Mouse (Mus musculus): ENCODE data around the gene Cercam.
"Not testable (repeated sequence)": the region's sequence is repeated elsewhere in the genome, so short reads cannot be mapped to it uniquely, and the experiment has no call there.

Gene Cercam

GRCm38 (mm10) chr2:29898081-29898480 is 29.1 kb downstream of the Cercam start:
- no peak for DNase-seq

- DNase-seq: no peak
Measured at GRCm38 (mm10) chr2:29902194-29902593, 33.2 kb downstream of the Cercam start.

DNA sequence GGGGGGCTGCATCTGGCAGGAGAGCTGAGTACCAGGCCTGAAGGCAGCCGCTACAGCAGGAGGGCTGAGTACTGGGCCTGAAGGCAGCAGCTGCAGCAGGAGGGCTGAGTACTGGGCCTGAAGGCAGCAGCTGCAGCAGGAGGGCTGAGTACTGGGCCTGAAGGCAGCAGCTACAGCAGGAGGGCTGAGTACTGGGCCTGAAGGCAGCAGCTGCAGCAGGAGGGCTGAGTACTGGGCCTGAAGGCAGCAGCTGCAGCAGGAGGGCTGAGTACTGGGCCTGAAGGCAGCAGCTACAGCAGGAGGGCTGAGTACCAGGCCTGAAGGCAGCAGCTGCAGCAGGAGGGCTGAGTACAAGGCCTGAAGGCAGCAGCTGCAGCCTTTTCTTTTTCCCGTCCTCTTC is 39.2 kb downstream of the Cercam start:
- not testable (repeated sequence) for DNase-seq

DNA sequence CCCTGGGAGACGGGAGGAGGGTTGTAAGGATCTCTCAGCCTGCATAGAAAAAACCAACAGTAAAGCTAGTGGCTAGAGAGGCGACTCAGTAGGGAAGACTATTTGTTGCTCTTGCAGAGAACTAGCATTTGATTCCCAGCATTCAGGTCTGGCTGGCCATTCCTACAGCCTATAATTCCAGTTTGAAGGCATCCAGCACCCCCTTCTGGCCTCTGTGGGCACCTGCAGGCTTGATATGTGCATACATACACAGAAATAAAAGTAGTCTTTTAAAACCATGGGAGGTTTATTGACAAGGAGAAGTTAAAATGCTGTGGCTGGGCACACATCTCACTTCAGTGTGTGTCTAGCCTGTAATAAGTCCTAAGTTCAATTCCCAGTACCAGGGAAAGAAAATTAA is 41.1 kb downstream of the Cercam start:
- peak; percentile 38 for DNase-seq

- DNase-seq: no peak
Measured at GRCm38 (mm10) chr2:29917621-29918020, 48.7 kb downstream of the Cercam start.

- DNase-seq: peak; percentile 27
Measured at GRCm38 (mm10) chr2:29922011-29922410, 53.0 kb downstream of the Cercam start.

DNA sequence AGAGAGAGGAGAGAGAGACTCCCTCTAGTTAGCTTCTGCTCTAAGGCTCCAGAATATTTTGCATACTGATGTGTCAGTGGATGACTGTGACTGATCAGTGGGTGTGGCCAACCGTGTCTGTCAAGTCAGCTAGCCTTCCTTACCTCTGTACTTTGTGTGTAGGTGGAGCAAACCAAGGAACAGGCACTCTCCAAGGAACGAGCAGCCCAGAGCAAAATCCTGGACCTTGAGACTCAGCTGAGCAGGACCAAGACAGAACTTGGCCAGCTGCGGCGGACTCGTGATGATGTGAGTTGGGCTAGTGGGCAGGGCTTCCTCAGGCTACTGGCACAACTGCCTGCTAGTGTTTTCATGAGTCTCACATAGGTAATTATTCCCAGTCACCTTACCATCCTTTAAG is 57.6 kb downstream of the Cercam start:
- DNase-seq: no peak

DNA sequence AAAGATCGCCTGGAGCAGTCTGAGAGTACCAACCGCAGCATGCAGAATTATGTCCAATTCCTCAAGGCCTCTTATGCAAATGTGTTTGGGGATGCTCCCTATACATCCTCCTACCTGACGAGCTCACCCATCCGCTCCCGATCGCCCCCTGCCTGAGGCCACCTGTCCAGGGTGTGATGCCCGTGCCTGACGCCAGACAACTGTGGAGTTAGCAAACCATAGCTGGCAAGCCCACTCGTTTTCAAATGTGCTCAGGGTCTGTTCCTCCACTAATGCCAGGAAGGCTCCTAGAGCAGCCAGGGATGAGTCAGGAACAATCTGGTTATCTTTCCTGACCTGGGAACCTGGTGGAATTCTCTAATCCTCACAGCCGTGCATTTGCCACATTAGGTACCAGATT is 61.5 kb downstream of the Cercam start:
- DNase-seq: no peak

- no peak for DNase-seq
Measured at GRCm38 (mm10) chr2:29931194-29931593, 62.2 kb downstream of the Cercam start.

All from retina, postnatal 1 day (tissue).